Mouse (Mus musculus): ENCODE results near the gene Nfib. TPM values are rescaled to one million over a fixed set of nuclear protein-coding genes. Genes with fewer than 3 reads are reported as not detected.
A peak's percentile ranks its signal among the peaks of the same experiment; 100 is the strongest.

Gene Nfib
- total and polyA plus RNA-seq, 3 experiments, result not detected

DNA sequence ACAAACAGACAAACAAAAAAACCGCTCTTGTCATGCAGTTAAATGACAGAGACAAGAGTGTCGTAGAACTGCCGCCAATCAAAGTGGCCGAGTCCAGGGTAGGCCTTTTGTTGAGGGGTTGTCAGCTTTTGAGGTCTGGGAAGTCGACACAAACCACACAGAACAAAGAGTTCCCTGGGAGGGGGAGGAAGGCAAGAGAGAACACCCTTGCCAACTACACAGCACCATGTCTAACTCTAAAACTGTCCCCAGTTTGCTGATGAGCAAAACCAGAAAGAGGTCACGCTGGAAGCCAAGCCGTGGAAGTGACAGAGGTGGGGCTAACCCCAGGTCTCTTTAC lies 91.1 kb downstream of the Nfib start:
- TF ChIP-seq MYB (IDR thresholded peaks at IDR 0.05; ENCODE audit: low read depth, low read length) (no peak), MAX (IDR thresholded peaks at IDR 0.05; ENCODE audit: low read length) (no peak), POLR2AphosphoS2 (IDR thresholded peaks at IDR 0.05; ENCODE audit: low read length) (no peak), TAL1 (IDR thresholded peaks at IDR 0.05; ENCODE audit: low read length) (no peak), EP300 (IDR thresholded peaks at IDR 0.05; ENCODE audit: low read depth in 1 of 2, low read length in 2 of 2) (no peak), ZNF384 (IDR thresholded peaks at IDR 0.05; ENCODE audit: low read depth, low read length) (no peak), ZMIZ1 (IDR thresholded peaks at IDR 0.05; ENCODE audit: low read depth, low read length) (no peak), TBP (IDR thresholded peaks at IDR 0.05; ENCODE audit: low read depth, low read length) (no peak), NRF1 (IDR thresholded peaks at IDR 0.05; ENCODE audit: insufficient read depth, low read depth, low read length, poor library complexity, severe bottlenecking) (no peak), CTCF (IDR thresholded peaks at IDR 0.05 in 2 of 3, conservative IDR thresholded peaks at IDR 0.05 in 1 of 3; ENCODE audit: control insufficient read depth in 1 of 3, insufficient read depth in 1 of 3, low read depth in 2 of 3, low read length in 3 of 3, poor library complexity in 1 of 3, severe bottlenecking in 1 of 3) (no peak), KAT2A (conservative IDR thresholded peaks at IDR 0.05; ENCODE audit: low read depth, low read length) (no peak), RCOR1 (IDR thresholded peaks at IDR 0.05; ENCODE audit: low read depth, low read length) (no peak), MAZ (IDR thresholded peaks at IDR 0.05; ENCODE audit: low read depth, low read length) (no peak), BHLHE40 (IDR thresholded peaks at IDR 0.05; ENCODE audit: borderline replicate concordance, low read depth, low read length) (no peak), MEF2A (IDR thresholded peaks at IDR 0.05; ENCODE audit: extremely low read depth, insufficient replicate concordance, low read depth, low read length, poor library complexity, severe bottlenecking) (no peak), ZC3H11A (IDR thresholded peaks at IDR 0.05; ENCODE audit: low read depth, low read length) (no peak), POLR2AphosphoS5 (IDR thresholded peaks at IDR 0.05; ENCODE audit: borderline replicate concordance, low read depth, low read length) (no peak), MYC (IDR thresholded peaks at IDR 0.05; ENCODE audit: low read depth, low read length) (no peak), JUND (IDR thresholded peaks at IDR 0.05; ENCODE audit: low read depth, low read length) (no peak), CHD2 (IDR thresholded peaks at IDR 0.05; ENCODE audit: low read length) (no peak)
- no peak overlapping the region for H3K4me3 ChIP-seq (ENCODE audit: control insufficient read depth in 1 of 2, insufficient read depth in 1 of 2, low read depth in 2 of 2, low read length in 2 of 2)
- no peak for DNase-seq (ENCODE audit: low read depth, low spot score)
- H3K79me2 ChIP-seq (ENCODE audit: control insufficient read depth, insufficient read depth, low read length, poor library complexity), result no peaks in the 10 kb centered on the region
- H3K27me3 ChIP-seq (ENCODE audit: control insufficient read depth in 1 of 2, insufficient read depth in 2 of 2, low read length in 2 of 2), result no peaks in the 10 kb centered on the region
- H3K36me3 ChIP-seq (ENCODE audit: control insufficient read depth in 1 of 2, insufficient read depth in 2 of 2, low read length in 2 of 2), result no peaks in the 10 kb centered on the region
- no peak overlapping the region for H3K9ac ChIP-seq (ENCODE audit: control insufficient read depth, low read depth, low read length, poor library complexity, severe bottlenecking)
- no peak overlapping the region for H3K27ac ChIP-seq (ENCODE audit: control insufficient read depth, low read depth, low read length)
- H3K9me3 ChIP-seq (replicated peaks; ENCODE audit: insufficient read depth, low read length), result no peaks in the 10 kb centered on the region
- H3K4me1 ChIP-seq (ENCODE audit: control insufficient read depth in 1 of 2, insufficient read depth in 2 of 2, low read length in 2 of 2), result no peaks in the 10 kb centered on the region

DNA sequence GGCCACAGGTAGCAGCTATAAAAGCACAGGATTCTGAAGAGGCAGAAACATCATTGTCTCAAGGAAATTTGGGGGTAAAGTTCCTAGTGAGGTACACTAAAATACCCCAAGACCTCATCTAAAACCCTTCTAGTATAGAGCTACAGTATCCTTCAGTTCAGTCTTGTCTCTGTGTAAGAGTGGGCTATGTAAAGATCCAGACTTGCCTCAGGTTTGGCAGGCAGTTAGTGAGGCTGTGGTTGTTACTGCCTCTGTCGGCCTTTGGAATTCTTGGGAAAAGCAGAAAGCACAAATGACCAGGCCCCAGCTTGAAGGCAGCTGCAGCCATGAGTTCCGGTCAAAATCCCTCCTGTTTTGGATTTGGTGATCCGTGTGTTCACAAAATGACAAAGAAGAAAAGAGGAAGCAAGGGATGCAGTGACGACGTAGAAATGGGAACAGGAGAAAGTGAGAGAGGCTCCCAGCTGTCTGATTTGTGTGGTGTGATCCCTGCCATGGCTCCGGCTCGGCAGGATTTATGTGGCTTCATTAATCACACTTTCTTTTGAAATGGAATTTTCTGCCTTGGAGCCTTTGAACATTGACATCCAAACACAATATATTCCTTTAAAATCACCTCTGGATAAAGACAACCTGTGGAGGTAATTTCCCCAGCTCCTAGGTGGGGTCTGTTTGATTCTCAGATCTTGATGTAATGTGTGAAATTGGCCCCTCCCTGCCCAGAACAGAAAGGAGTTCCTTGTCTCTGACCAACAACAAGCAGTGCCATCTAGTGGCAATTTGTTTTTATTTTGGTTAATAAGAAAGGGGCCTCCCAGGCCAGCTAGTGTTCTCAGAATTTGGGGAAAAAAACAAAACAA lies 91.7 kb downstream of the Nfib start:
- Histone ChIP-seq H3K79me2 (ENCODE audit: control insufficient read depth, insufficient read depth, low read length, poor library complexity) (no peaks in the 10 kb centered on the region), H3K36me3 (ENCODE audit: control insufficient read depth in 1 of 2, insufficient read depth in 2 of 2, low read length in 2 of 2) (no peaks in the 10 kb centered on the region), H3K9ac (ENCODE audit: control insufficient read depth, low read depth, low read length, poor library complexity, severe bottlenecking) (no peak overlapping the region), H3K4me1 (ENCODE audit: control insufficient read depth in 1 of 2, insufficient read depth in 2 of 2, low read length in 2 of 2) (no peaks in the 10 kb centered on the region), H3K9me3 (replicated peaks; ENCODE audit: insufficient read depth, low read length) (no peaks in the 10 kb centered on the region), H3K27ac (ENCODE audit: control insufficient read depth, low read depth, low read length) (no peak overlapping the region), H3K27me3 (ENCODE audit: control insufficient read depth in 1 of 2, insufficient read depth in 2 of 2, low read length in 2 of 2) (no peaks in the 10 kb centered on the region), H3K4me3 (ENCODE audit: control insufficient read depth in 1 of 2, insufficient read depth in 1 of 2, low read depth in 2 of 2, low read length in 2 of 2) (no peak overlapping the region)
- DNase-seq (ENCODE audit: low read depth, low spot score), result peak; percentile 4
- TF ChIP-seq NELFE (IDR thresholded peaks at IDR 0.05; ENCODE audit: low read depth, low read length) (no peak), MYB (IDR thresholded peaks at IDR 0.05; ENCODE audit: low read depth, low read length) (no peak), RAD21 (IDR thresholded peaks at IDR 0.05; ENCODE audit: low read depth, low read length) (peak; percentile 5), MAFK (IDR thresholded peaks at IDR 0.05; ENCODE audit: borderline replicate concordance, low read depth, low read length) (no peak), MAZ (IDR thresholded peaks at IDR 0.05; ENCODE audit: low read depth, low read length) (no peak), SMC3 (IDR thresholded peaks at IDR 0.05; ENCODE audit: low read depth, low read length) (peak; percentile 22), MYC (IDR thresholded peaks at IDR 0.05; ENCODE audit: low read depth, low read length) (no peak), RCOR1 (IDR thresholded peaks at IDR 0.05; ENCODE audit: low read depth, low read length) (no peak), EP300 (IDR thresholded peaks at IDR 0.05; ENCODE audit: low read depth in 1 of 2, low read length in 2 of 2) (no peak), ZC3H11A (IDR thresholded peaks at IDR 0.05; ENCODE audit: low read depth, low read length) (no peak), NRF1 (IDR thresholded peaks at IDR 0.05; ENCODE audit: insufficient read depth, low read depth, low read length, poor library complexity, severe bottlenecking) (no peak), MEF2A (IDR thresholded peaks at IDR 0.05; ENCODE audit: extremely low read depth, insufficient replicate concordance, low read depth, low read length, poor library complexity, severe bottlenecking) (no peak), KAT2A (conservative IDR thresholded peaks at IDR 0.05; ENCODE audit: low read depth, low read length) (no peak), CTCF (IDR thresholded peaks at IDR 0.05 in 2 of 3, conservative IDR thresholded peaks at IDR 0.05 in 1 of 3; ENCODE audit: control insufficient read depth in 1 of 3, insufficient read depth in 1 of 3, low read depth in 2 of 3, low read length in 3 of 3, poor library complexity in 1 of 3, severe bottlenecking in 1 of 3) (peak in 2 of 3 experiments; percentile 16 to 25; a peak in 1 of 6 replicates), TAL1 (IDR thresholded peaks at IDR 0.05; ENCODE audit: low read length) (no peak), ZNF384 (IDR thresholded peaks at IDR 0.05; ENCODE audit: low read depth, low read length) (no peak), ELF1 (IDR thresholded peaks at IDR 0.05; ENCODE audit: low read depth, low read length) (no peak), TCF12 (IDR thresholded peaks at IDR 0.05; ENCODE audit: low read depth, low read length) (no peak), MAX (IDR thresholded peaks at IDR 0.05; ENCODE audit: low read length) (no peak), CHD1 (IDR thresholded peaks at IDR 0.05; ENCODE audit: low read depth, low read length) (no peak)
